8 mouse cellular contexts compared by ENCODE assay signal in genomic region chr7:131559986-131560696, GRCm38 (mm10). TPM values are rescaled to one million over a fixed set of nuclear protein-coding genes. Genes with fewer than 3 reads are reported as not detected.
A peak's percentile ranks its signal among the peaks of the same experiment; 100 is the strongest.
DNase-seq lines count a peak whose midpoint lies in the region; ATAC-seq and TF ChIP-seq lines count a peak whose summit lies in the region.

Gene Bub3 (plus strand): TSS chr7:131560222.

- ATAC-seq in common myeloid progenitor, adult 5-6 weeks (replicated peaks; ENCODE audit: low read depth, poor library complexity, severe bottlenecking): peak; percentile 94
- peak; percentile 95 for ATAC-seq in hindbrain, postnatal 0 days
- peak; percentile 91 for ATAC-seq in megakaryocyte, adult 5-6 weeks (ENCODE audit: poor library complexity, severe bottlenecking)

- DNase-seq in ZHBTc4 (ENCODE audit: low read depth, low spot score): peak; percentile 96
- DNase-seq in gastrocnemius, adult 2 months: peak; percentile 93
- peak; percentile 98 for DNase-seq in hindbrain, postnatal 0 days (ENCODE audit: low spot score)
- peak; percentile 84 to 88 for DNase-seq in left cerebral cortex, adult 2 months (ENCODE audit: extremely low spot score in 1 of 2, low spot score in 2 of 2)
- peak; percentile 94 to 95 for DNase-seq in right cerebral cortex, adult 2 months (ENCODE audit: low spot score in 2 of 2)
- peak; percentile 90 for DNase-seq in urinary bladder, postnatal 14 days (ENCODE audit: low spot score)

- H3K27me3 ChIP-seq in hindbrain, postnatal 0 days (ENCODE audit: insufficient read depth, low read length): peaks cover 26% of the 10 kb centered on the region

- H3K9me3 ChIP-seq in hindbrain, postnatal 0 days (ENCODE audit: low read length): no peaks in the 10 kb centered on the region

- H3K27ac ChIP-seq in gastrocnemius, adult 2 months: peak within 1 kb of the TSS; percentile 93
- H3K27ac ChIP-seq in hindbrain, postnatal 0 days: peak within 1 kb of the TSS; percentile 93
- H3K27ac ChIP-seq in left cerebral cortex, adult 2 months: peak within 1 kb of the TSS; percentile 90

- peak within 1 kb of the TSS; percentile 79 for H3K9ac ChIP-seq in hindbrain, postnatal 0 days (replicated peaks; ENCODE audit: low read length)

- intact Hi-C loops in gastrocnemius, adult 2 months (cut with DNase I): loop anchor here (10.0 kb wide), 2 partner anchors 145 to 195 kb away; partner anchors contain the start of genes 2310057M21Rik, Acadsb and Ikzf5
- intact Hi-C loops in left cerebral cortex, adult 2 months (cut with DNase I): loop anchor here (5.0 kb wide), 2 partner anchors 148 to 198 kb away; partner anchors contain the start of genes 2310057M21Rik, Acadsb and Ikzf5

- TF ChIP-seq CTCF in gastrocnemius, adult 2 months (IDR thresholded peaks at IDR 0.05): no peak
- no peak for TF ChIP-seq CTCF in hindbrain, postnatal 0 days (IDR thresholded peaks at IDR 0.05; ENCODE audit: low read depth)
- no peak for TF ChIP-seq CTCF in left cerebral cortex, adult 2 months (IDR thresholded peaks at IDR 0.05)

- peak within 1 kb of the TSS; percentile 91 for H3K4me3 ChIP-seq in gastrocnemius, adult 2 months
- peak within 1 kb of the TSS; percentile 85 for H3K4me3 ChIP-seq in hindbrain, postnatal 0 days (ENCODE audit: low read length)
- H3K4me3 ChIP-seq in left cerebral cortex, adult 2 months: peak within 1 kb of the TSS; percentile 81

- H3K4me1 ChIP-seq in hindbrain, postnatal 0 days (ENCODE audit: insufficient read depth, low read length): peaks cover 4% of the 10 kb centered on the region; the same call in 1 of the 2 replicates

- peaks cover 15% of the 10 kb centered on the region for H3K36me3 ChIP-seq in hindbrain, postnatal 0 days (ENCODE audit: insufficient read depth, low read length)

- peak within 1 kb of the TSS; percentile 76 for H3K4me2 ChIP-seq in hindbrain, postnatal 0 days (ENCODE audit: low read depth, low read length)

- under 1% methylated on average over 46 of the region's 51 CpGs for WGBS in hindbrain, postnatal 0 days

RNA-seq across cellular contexts. Expression of gene Bub3, which starts in this region (rescaled TPM):
- total RNA-seq in common myeloid progenitor, adult 5-6 weeks (2017): 79.4 and 86.7 TPM in 2 replicates
- total RNA-seq in gastrocnemius, adult 2 months (2021): 10 to 100 TPM; 28.9 to 31.2 TPM
- 95.2 and 97.8 TPM in 2 replicates for total RNA-seq in hindbrain, postnatal 0 days (2014; rRNA removed)
- 127 and 132 TPM in 2 replicates for polyA plus RNA-seq in hindbrain, postnatal 0 days (2015; fragmentation: Nextera tagmentation; extraction: Ambion mirVana)
- 10 to 100 TPM; 59.6 to 62.2 TPM for total RNA-seq in left cerebral cortex, adult 2 months (2021)
- total RNA-seq in megakaryocyte, adult 5-6 weeks (2015): 151 and 167 TPM in 2 replicates
- total RNA-seq in megakaryocyte, adult 5-6 weeks (2017): 89.6 and 91.0 TPM in 2 replicates

Comparison
In these comparisons a context has a peak if more than half of its experiments do, and no peak if none do; other contexts are left out.
1. Peak in every context shown above with its lines: DNase-seq, ATAC-seq, H3K4me3 ChIP-seq and H3K27ac ChIP-seq.